Mouse (Mus musculus) lung, postnatal 36 days (tissue): ENCODE results near the gene Mast3.
A peak's percentile ranks its signal among the peaks of the same experiment; 100 is the strongest.

ENCODE experiments used
- DNase-seq: peaks from one replicate; pipeline ENCODE4 v3.0.0; 2022; ENCODE audit warnings: mixed read lengths

The Mast3 gene

DNA sequence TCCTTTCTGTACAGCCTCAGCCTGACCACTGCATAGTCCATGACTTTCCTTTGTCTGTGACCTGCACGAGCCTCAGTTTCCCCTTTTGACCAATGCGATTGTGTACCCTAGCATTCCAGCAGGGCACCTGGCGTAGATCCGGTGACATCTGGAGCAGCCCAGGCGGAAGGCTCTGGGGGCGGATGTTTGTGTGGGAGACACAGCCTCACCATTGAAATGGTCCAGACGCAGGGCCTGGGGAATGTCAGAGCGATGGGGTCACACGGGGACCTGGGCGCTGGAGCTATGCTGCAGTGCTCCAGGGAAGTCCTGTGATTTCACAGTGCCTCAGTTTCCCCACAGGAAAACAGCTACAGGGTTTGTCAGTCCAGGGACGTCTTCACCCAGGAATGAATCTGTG, 62.7 kb downstream of the Mast3 start:
- no peak for DNase-seq

DNA sequence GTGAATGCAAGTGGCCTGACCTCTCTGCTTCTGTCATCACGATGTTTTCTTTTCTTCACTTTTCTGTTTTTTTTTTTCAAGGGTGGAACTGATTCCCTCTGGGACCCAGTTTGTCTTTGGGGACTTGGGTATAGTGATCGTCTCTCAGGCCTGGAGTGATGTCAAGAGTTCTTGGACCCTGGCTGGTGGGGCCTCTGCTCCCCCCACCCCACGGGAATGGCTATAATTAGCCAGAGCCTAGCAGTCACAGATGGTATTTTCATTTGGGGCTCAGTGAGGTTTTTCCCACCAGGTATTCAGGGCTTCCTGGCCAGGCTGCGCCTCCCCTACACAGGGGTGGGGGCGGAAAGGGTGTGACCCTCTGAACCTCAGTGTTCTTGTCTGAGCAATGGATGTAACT, 63.2 kb downstream of the Mast3 start:
- DNase-seq: no peak

DNA sequence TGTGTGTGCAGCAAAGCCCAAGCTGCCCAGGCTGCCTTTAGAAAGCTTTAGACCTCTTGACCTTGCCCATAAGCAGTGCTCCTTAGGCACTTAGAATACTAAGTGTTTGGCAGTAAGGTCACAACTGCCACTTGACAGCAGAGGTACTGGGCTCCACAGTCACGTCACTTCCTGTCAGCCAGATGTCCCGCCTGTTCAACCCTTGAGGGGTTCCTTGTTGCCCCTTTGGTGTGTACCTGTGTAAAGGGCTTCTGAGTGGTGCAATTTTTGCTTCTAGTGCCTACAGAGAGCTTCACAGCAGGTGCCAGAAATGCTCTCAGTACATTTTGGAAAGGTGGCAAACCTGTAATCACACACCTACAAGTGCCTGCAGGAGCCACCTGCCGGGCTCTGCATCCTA, 66.6 kb downstream of the Mast3 start:
- DNase-seq: peak; percentile 88

DNA sequence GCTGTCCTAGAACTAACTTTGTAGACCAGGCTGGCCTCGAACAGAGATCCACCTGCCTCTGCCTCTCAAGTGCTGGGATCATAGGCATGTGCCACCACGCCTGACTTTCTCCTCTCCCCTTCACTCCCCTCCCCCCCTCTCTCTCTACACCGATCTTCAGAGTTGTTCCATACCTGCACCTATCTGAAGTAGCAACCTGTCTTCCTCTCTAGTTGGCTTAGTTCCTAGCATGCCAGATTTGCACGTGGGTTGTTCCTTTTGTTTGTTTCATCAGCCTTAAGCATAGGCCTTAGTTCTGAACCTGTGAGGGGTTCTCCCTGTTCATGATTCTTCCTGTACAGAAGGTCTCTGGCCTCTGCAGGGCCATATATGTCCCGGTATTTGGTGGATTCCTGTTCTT, 67.1 kb downstream of the Mast3 start:
- DNase-seq: no peak

DNA sequence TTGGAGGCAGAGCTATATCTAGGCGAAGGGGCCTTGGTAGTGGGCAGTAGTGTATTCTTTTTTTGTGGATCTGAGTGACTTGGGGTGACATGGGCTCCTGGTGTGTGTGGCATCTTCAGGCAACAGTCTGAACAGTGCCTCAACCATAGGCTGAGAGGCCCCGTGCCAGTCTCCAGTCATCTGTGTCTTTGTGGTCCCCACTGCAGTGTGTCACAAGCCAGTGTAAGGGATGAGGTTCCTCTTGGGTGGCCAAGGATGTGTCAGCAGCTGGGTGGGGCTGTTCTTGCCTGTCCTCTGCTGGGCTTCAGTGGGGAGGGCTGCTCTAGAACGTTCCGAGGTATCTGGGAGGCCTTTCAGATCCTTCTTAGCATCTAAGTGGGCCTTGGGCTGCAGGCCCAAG, 73.9 kb downstream of the Mast3 start:
- DNase-seq: peak; percentile 40

DNA sequence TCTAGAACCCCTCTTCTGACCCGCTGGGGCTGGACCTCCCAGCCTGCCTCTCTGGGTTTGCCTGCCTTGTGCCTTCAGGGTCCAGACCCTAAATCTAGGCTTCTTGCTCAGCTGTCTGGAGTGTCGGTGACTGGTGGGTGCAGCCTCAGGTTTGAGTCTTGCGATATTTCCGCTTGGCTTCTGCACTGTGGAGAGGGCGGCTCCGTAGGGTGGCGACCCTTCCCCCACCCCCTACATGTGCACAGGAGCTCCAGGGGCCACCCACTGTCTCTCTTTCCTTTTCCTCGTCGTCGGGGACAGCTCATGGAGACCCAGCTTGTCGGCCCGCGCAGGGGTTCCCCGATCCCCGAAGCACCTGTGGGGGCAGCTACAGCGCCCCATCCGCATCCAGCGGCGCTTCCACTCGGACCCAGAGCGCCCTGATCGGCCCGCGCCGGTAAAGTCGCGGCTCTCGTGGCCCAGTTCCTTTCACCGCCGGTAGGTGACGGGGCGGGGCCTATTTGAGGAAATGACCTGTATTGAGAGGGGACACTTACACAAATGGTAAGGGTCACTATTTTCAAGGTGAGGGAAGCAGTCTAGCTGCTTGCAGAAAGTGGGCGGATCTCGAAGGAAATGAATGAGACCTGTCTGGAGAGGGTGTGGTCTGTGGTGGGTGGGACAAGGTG, 74.9 kb downstream of the Mast3 start:
- DNase-seq: peak; percentile 50
